Mouse (Mus musculus) hindbrain, embryonic 13.5 days (tissue): ENCODE results near the gene Pdlim1. TPM values are rescaled to one million over a fixed set of nuclear protein-coding genes. Genes with fewer than 3 reads are reported as not detected.

ENCODE experiments used
- ATAC-seq: fragments of 200-750 bp; cut with Nextera tagmentation; 2 replicates; pipeline ENCODE4 v1.8.0; 2017; ENCODE audit warnings: moderate TSS enrichment; ENCODE audit not compliant: low FRiP score
- H3K27ac ChIP-seq: fragments of 300-500 bp; sonication (generic); 2 replicates; pipeline ENCODE4 v1.5.1; 2015; ENCODE audit warnings: inconsistent platforms, mild to moderate bottlenecking, moderate library complexity
- H3K27me3 ChIP-seq: fragments of 300-500 bp; sonication (generic); 2 replicates; pipeline ENCODE4 v1.6.1; 2015; ENCODE audit warnings: mild to moderate bottlenecking, inconsistent platforms
- H3K36me3 ChIP-seq: fragments of 300-500 bp; sonication (generic); 2 replicates; pipeline ENCODE4 v1.6.1; 2015; ENCODE audit warnings: mild to moderate bottlenecking, inconsistent platforms
- H3K4me1 ChIP-seq: fragments of 300-500 bp; sonication (generic); replicated peaks from 2 replicates; pipeline ENCODE4 v1.6.1; 2015; ENCODE audit warnings: inconsistent platforms
- H3K4me2 ChIP-seq: fragments of 300-500 bp; sonication (generic); 2 replicates; pipeline ENCODE4 v1.6.1; 2015; ENCODE audit warnings: inconsistent platforms, mild to moderate bottlenecking, moderate library complexity
- H3K4me3 ChIP-seq: fragments of 300-500 bp; sonication (generic); 2 replicates; pipeline ENCODE4 v1.5.1; 2015; ENCODE audit warnings: mild to moderate bottlenecking, inconsistent platforms
- H3K9ac ChIP-seq: fragments of 300-500 bp; sonication (generic); 2 replicates; pipeline ENCODE4 v1.6.1; 2015; ENCODE audit warnings: mild to moderate bottlenecking, inconsistent platforms
- H3K9me3 ChIP-seq: fragments of 300-500 bp; sonication (generic); 2 replicates; pipeline ENCODE4 v1.6.1; 2016; ENCODE audit warnings: inconsistent platforms
- WGBS: fragments of 180-500 bp; shearing (Covaris S2); methylation state at CpG from one replicate; pipeline ENCODE4 v1.1.7; 2015; 5-methylcytosine and 5-hydroxymethylcytosine counted together
- polyA plus RNA-seq: library from polyadenylated mRNA; unstranded; fragments of >200 nt; fragmentation: Nextera tagmentation; extraction: Ambion mirVana; gene quantifications from 2 replicates; pipeline ENCODE4 v1.2.1, GENCODE M21; 2015

Pdlim1 gene
- polyA plus RNA-seq, 1 experiment from 2014 or later, result 13.8 TPM

GRCm38 (mm10) chr19:40299983-40300759, 28.5 kb upstream of the Pdlim1 start:
- Histone ChIP-seq H3K4me2 (no peak overlapping the region), H3K27ac (no peak overlapping the region), H3K4me1 (peaks cover 24% of the 10 kb centered on the region), H3K9ac (no peak overlapping the region), H3K9me3 (no peaks in the 10 kb centered on the region), H3K4me3 (no peak overlapping the region), H3K36me3 (peaks cover 40% of the 10 kb centered on the region), H3K27me3 (no peaks in the 10 kb centered on the region)
- ATAC-seq, result 0 out of 2 replicates have a peak, but pooled peaks have one; percentile 44
- 75% methylated on average over 12 of the region's 12 CpGs for WGBS

- Histone ChIP-seq H3K27me3 (no peaks in the 10 kb centered on the region), H3K4me3 (no peak overlapping the region), H3K9me3 (no peaks in the 10 kb centered on the region), H3K36me3 (peaks cover 39% of the 10 kb centered on the region), H3K27ac (no peak overlapping the region), H3K4me1 (peaks cover 24% of the 10 kb centered on the region), H3K9ac (no peak overlapping the region), H3K4me2 (no peak overlapping the region)
- 54% methylated on average over 6 of the region's 6 CpGs for WGBS
- ATAC-seq, result no peak
These were observed 27.5 kb upstream of the Pdlim1 start for GRCm38 (mm10) chr19:40299182-40299581.

DNA sequence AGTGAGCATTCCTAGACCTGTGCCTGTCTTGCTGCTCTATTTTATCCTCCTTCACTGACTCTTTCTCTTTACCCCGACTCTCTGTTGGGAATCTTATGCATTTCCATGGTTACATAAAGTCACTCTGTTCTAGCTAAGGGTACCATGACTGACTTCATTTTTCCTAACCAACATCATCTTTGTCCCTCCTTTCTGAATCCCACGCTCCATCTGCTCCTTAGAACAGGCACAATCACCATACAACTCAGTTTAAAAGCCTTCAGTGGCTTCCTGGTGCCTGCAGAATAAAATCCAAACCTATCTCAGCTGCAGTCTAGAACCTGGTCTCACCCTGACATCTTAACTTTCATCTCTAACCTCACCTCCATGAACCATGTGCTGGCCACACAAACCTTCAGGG, 26.9 kb upstream of the Pdlim1 start:
- no peaks in the 10 kb centered on the region for H3K9me3 ChIP-seq
- H3K27ac ChIP-seq, result no peak overlapping the region
- no peaks in the 10 kb centered on the region for H3K27me3 ChIP-seq
- no peak overlapping the region for H3K4me3 ChIP-seq
- no peak overlapping the region for H3K9ac ChIP-seq
- 69% methylated on average over 2 of the region's 2 CpGs for WGBS
- no peak overlapping the region for H3K4me2 ChIP-seq
- no peak for ATAC-seq
- H3K36me3 ChIP-seq, result peaks cover 39% of the 10 kb centered on the region
- H3K4me1 ChIP-seq, result peaks cover 24% of the 10 kb centered on the region

DNA sequence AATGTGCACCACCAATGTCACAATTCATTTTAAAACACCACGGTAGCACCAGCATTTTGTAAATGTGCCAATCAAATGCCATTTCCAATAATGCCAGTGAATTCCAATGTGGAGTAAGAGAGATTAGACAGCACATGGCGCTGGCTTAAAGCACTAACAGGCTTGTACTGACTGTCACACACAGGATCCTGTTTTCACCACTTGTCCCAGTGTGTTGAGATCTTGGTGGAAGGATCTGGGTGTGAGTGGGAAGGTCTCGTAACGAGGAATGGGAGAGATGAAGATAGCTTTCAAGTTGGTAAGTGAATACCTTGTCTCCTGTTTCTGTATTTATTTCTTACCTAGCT, 26.1 kb upstream of the Pdlim1 start:
- no peak overlapping the region for H3K4me2 ChIP-seq
- no peaks in the 10 kb centered on the region for H3K9me3 ChIP-seq
- H3K4me3 ChIP-seq, result no peak overlapping the region
- H3K9ac ChIP-seq, result no peak overlapping the region
- H3K36me3 ChIP-seq, result peaks cover 34% of the 10 kb centered on the region
- H3K27me3 ChIP-seq, result no peaks in the 10 kb centered on the region
- peaks cover 24% of the 10 kb centered on the region for H3K4me1 ChIP-seq
- 77% methylated on average over 4 of the region's 4 CpGs for WGBS
- H3K27ac ChIP-seq, result no peak overlapping the region
- ATAC-seq, result no peak

DNA sequence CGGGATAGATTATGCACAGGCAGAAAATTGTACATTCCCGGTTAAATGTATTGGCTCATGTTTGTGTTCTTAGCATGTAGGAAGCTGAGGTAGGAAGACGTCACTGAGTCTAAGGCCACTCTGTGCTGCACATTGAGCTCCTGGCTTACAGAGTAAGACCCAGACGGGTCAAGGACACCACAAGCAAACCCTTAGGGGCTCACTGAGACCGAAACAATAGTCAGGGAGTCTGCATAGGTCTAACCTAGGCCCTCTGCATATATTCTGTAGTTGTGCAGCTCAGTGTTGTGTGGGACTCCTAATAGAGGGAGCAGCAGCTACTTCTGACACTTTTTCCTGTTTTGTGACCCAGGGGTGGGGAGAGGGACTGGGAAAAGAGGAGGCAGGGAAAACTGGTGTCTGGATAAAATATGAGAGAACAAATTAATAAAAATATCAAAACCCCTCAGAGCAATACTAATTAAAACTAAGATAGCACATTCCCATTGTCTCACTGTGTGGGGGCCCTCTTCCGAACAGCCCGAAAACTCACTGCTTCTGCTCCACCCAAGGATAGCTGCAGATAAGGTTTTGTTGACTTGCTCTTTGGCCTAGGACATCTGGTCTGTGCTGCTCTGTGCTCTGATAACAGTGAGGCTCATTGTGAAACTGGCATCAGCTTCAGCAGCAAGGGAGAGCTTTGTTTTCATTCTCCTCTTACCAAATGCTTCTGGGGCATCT, 25.6 kb upstream of the Pdlim1 start:
- Histone ChIP-seq H3K4me1 (peaks cover 24% of the 10 kb centered on the region), H3K27ac (no peak overlapping the region), H3K4me3 (no peak overlapping the region), H3K27me3 (no peaks in the 10 kb centered on the region), H3K36me3 (peaks cover 34% of the 10 kb centered on the region), H3K4me2 (no peak overlapping the region), H3K9ac (no peak overlapping the region), H3K9me3 (no peaks in the 10 kb centered on the region)
- WGBS, result 82% methylated on average over 7 of the region's 7 CpGs
- ATAC-seq, result no peak

GRCm38 (mm10) chr19:40294231-40294630, 22.6 kb upstream of the Pdlim1 start:
- 67% methylated on average over 1 of the region's 1 CpGs for whole genome bisulfite sequencing
- H3K27ac ChIP-seq, result no peak overlapping the region
- H3K27me3 ChIP-seq, result no peaks in the 10 kb centered on the region
- H3K36me3 ChIP-seq, result peaks cover 18% of the 10 kb centered on the region
- H3K4me1 ChIP-seq, result peaks cover 10% of the 10 kb centered on the region; the same call in 1 of the 2 replicates
- H3K4me3 ChIP-seq, result no peak overlapping the region
- H3K9ac ChIP-seq, result no peak overlapping the region
- ATAC-seq, result no peak
- no peak overlapping the region for H3K4me2 ChIP-seq
- H3K9me3 ChIP-seq, result no peaks in the 10 kb centered on the region

GRCm38 (mm10) chr19:40293791-40294190, 22.1 kb upstream of the Pdlim1 start:
- H3K9me3 ChIP-seq, result no peaks in the 10 kb centered on the region
- ATAC-seq, result no peak
- no peak overlapping the region for H3K27ac ChIP-seq
- H3K27me3 ChIP-seq, result no peaks in the 10 kb centered on the region
- WGBS, result 93% methylated on average over 6 of the region's 6 CpGs
- H3K9ac ChIP-seq, result no peak overlapping the region
- H3K4me1 ChIP-seq, result peaks cover 6% of the 10 kb centered on the region; the same call in 1 of the 2 replicates
- H3K36me3 ChIP-seq, result peaks cover 18% of the 10 kb centered on the region
- no peak overlapping the region for H3K4me3 ChIP-seq
- H3K4me2 ChIP-seq, result no peak overlapping the region

DNA sequence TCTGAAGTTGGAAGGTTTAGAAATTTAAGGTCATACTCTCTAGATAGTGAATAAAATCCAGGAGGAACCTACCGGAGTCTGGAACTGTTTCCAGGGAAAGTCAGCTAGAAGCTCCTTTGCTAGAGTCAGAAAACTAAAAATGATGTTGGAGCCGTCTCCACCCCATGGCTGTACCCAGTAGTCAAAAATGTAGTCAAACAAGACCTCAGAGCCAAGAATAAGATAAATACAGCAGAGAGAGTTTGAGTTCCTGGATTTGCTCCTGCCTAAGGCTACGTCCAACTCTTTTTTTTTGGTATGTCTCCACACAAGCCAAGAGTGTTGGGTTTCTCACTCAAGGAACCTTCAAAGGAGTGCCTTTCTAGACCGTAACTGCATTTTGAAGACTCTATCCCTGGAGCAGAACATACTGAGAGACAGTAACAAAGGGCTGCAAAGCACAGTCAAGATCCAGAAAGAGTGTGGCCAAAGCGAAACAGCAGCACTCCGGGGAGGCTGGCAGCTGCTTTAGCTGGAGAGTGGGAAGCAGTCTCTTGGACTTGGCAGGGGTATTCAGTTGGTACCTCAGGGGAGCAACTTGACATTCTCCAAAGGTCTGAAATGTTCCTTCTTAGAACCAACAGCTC, 18.6 kb upstream of the Pdlim1 start:
- no peaks in the 10 kb centered on the region for H3K9me3 ChIP-seq
- H3K4me3 ChIP-seq, result no peak overlapping the region
- H3K27me3 ChIP-seq, result no peaks in the 10 kb centered on the region
- H3K36me3 ChIP-seq, result peaks cover 12% of the 10 kb centered on the region
- ATAC-seq, result no peak
- no peak overlapping the region for H3K9ac ChIP-seq
- H3K4me1 ChIP-seq, result no peaks in the 10 kb centered on the region
- H3K27ac ChIP-seq, result no peak overlapping the region
- H3K4me2 ChIP-seq, result no peak overlapping the region
- 88% methylated on average over 6 of the region's 6 CpGs for WGBS

DNA sequence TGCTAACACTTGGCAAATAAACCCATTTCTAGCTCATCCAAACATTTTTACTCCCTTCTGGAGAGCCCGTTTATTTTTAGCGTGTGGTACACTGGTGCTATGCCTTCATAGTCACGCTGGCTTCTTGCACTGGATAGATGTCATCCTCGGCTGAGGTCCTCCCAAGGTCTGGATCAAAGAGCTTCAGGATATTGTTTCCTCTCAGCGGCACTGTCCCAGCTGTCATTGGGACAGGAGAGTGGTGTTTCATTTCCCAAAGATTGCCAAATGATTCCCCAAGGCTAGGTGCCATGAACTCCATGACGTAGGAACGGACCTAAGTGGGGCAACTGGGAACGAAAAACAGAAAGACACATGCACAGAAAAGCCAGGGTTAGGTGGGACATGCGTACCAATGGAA, 16.8 kb upstream of the Pdlim1 start:
- no peak overlapping the region for H3K4me3 ChIP-seq
- H3K9ac ChIP-seq, result no peak overlapping the region
- H3K27ac ChIP-seq, result no peak overlapping the region
- 0 out of 2 replicates have a peak, but pooled peaks cover 3% of the 10 kb centered on the region for H3K36me3 ChIP-seq
- no peak overlapping the region for H3K4me2 ChIP-seq
- no peaks in the 10 kb centered on the region for H3K4me1 ChIP-seq
- H3K27me3 ChIP-seq, result no peaks in the 10 kb centered on the region
- no peaks in the 10 kb centered on the region for H3K9me3 ChIP-seq
- 94% methylated on average over 9 of the region's 9 CpGs for WGBS
- no peak for ATAC-seq

- Histone ChIP-seq H3K4me3 (no peak overlapping the region), H3K4me1 (no peaks in the 10 kb centered on the region), H3K4me2 (no peak overlapping the region), H3K9ac (no peak overlapping the region), H3K9me3 (0 out of 2 replicates have a peak, but pooled peaks cover 4% of the 10 kb centered on the region), H3K36me3 (no peaks in the 10 kb centered on the region), H3K27ac (no peak overlapping the region), H3K27me3 (no peaks in the 10 kb centered on the region)
- WGBS, result 86% methylated on average over 2 of the region's 2 CpGs
- ATAC-seq, result no peak
These were observed 13.1 kb upstream of the Pdlim1 start for GRCm38 (mm10) chr19:40284704-40285103.

DNA sequence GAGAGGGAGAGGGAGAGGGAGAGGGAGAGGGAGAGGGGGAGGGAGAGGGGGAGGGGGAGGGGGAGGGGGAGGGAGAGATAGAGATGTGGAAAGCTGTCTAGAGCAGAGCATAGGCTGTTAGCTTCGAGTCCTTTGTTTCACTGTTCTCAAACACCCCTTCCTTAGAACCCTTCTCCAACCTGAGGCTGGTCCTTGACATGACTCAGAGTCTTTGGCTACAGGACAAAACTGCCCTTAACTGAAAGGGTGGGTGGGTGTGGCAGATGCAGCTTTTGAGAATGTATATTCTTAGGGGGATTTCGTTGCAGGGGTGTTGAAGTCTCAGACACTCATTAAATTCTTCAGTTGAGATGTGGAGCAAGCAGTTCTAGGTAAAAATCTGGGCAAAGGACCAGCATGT, 11.8 kb upstream of the Pdlim1 start:
- Histone ChIP-seq H3K4me1 (no peaks in the 10 kb centered on the region), H3K4me3 (no peak overlapping the region), H3K9ac (no peak overlapping the region), H3K27ac (no peak overlapping the region), H3K36me3 (no peaks in the 10 kb centered on the region), H3K9me3 (0 out of 2 replicates have a peak, but pooled peaks cover 4% of the 10 kb centered on the region), H3K4me2 (no peak overlapping the region), H3K27me3 (no peaks in the 10 kb centered on the region)
- ATAC-seq, result no peak
- WGBS, result 61% methylated on average over 2 of the region's 2 CpGs

- no peaks in the 10 kb centered on the region for H3K36me3 ChIP-seq
- WGBS, result 91% methylated on average over 8 of the region's 8 CpGs
- no peak for ATAC-seq
These were observed 6.9 kb upstream of the Pdlim1 start for GRCm38 (mm10) chr19:40278372-40279023.

More at GRCm38 (mm10) chr19:40278372-40279023, 6.9 kb upstream of the Pdlim1 start:
- H3K4me2 ChIP-seq, result no peak overlapping the region
- 0 out of 2 replicates have a peak, but pooled peaks cover 4% of the 10 kb centered on the region for H3K9me3 ChIP-seq
- H3K9ac ChIP-seq, result no peak overlapping the region
- H3K4me3 ChIP-seq, result no peak overlapping the region
- H3K27me3 ChIP-seq, result no peaks in the 10 kb centered on the region
- H3K27ac ChIP-seq, result no peak overlapping the region
- no peaks in the 10 kb centered on the region for H3K4me1 ChIP-seq
